Mouse (Mus musculus): ENCODE measurements around the gene Taok3.
A peak's percentile ranks its signal among the peaks of the same experiment; 100 is the strongest.
"Not testable (repeated sequence)": the region's sequence is repeated elsewhere in the genome, so short reads cannot be mapped to it uniquely, and the experiment has no call there.

Taok3 gene

GRCm38 (mm10) chr5:117264701-117265100 lies 144.8 kb downstream of the Taok3 start:
- DNase-seq (ENCODE audit: low spot score) = no peak

GRCm38 (mm10) chr5:117267913-117268312 lies 148.0 kb downstream of the Taok3 start:
- no peak for DNase-seq (ENCODE audit: low spot score)

GRCm38 (mm10) chr5:117268749-117269148 lies 148.8 kb downstream of the Taok3 start:
- DNase-seq (ENCODE audit: low spot score) = no peak

- DNase-seq (ENCODE audit: low spot score) = no peak
Observed at GRCm38 (mm10) chr5:117269395-117269794, 149.5 kb downstream of the Taok3 start.

- peak; percentile 57 for DNase-seq (ENCODE audit: low spot score)
Observed at GRCm38 (mm10) chr5:117271945-117272344, 152.0 kb downstream of the Taok3 start.

GRCm38 (mm10) chr5:117274817-117275216 lies 154.9 kb downstream of the Taok3 start:
- no peak for DNase-seq (ENCODE audit: low spot score)

- DNase-seq (ENCODE audit: low spot score) = no peak
Observed at GRCm38 (mm10) chr5:117277784-117278183, 157.9 kb downstream of the Taok3 start.

- DNase-seq (ENCODE audit: low spot score) = no peak
Observed at GRCm38 (mm10) chr5:117278809-117279668, 159.1 kb downstream of the Taok3 start.

- no peak for DNase-seq (ENCODE audit: low spot score)
Observed at GRCm38 (mm10) chr5:117279669-117280050, 159.7 kb downstream of the Taok3 start.

GRCm38 (mm10) chr5:117281536-117281935 lies 161.6 kb downstream of the Taok3 start:
- no peak for DNase-seq (ENCODE audit: low spot score)

GRCm38 (mm10) chr5:117282360-117282759 lies 162.4 kb downstream of the Taok3 start:
- DNase-seq (ENCODE audit: low spot score) = no peak

- DNase-seq (ENCODE audit: low spot score) = no peak
Observed at GRCm38 (mm10) chr5:117284029-117284428, 164.1 kb downstream of the Taok3 start.

GRCm38 (mm10) chr5:117284682-117285081 lies 164.8 kb downstream of the Taok3 start:
- no peak for DNase-seq (ENCODE audit: low spot score)

GRCm38 (mm10) chr5:117285266-117285665 lies 165.3 kb downstream of the Taok3 start:
- DNase-seq (ENCODE audit: low spot score) = no peak

GRCm38 (mm10) chr5:117286286-117286685 lies 166.4 kb downstream of the Taok3 start:
- no peak for DNase-seq (ENCODE audit: low spot score)

- peak; percentile 89 for DNase-seq (ENCODE audit: low spot score)
Observed at GRCm38 (mm10) chr5:117286831-117287822, 167.2 kb downstream of the Taok3 start, which contains the start of gene Pebp1. TSS of gene Pebp1 (minus strand) at chr5:117287625.

GRCm38 (mm10) chr5:117289646-117290045 lies 169.7 kb downstream of the Taok3 start:
- DNase-seq (ENCODE audit: low spot score) = no peak

- DNase-seq (ENCODE audit: low spot score) = no peak
Observed at GRCm38 (mm10) chr5:117290081-117290480, 170.2 kb downstream of the Taok3 start.

GRCm38 (mm10) chr5:117291312-117291711 lies 171.4 kb downstream of the Taok3 start:
- DNase-seq (ENCODE audit: low spot score) = no peak

- no peak for DNase-seq (ENCODE audit: low spot score)
Observed at GRCm38 (mm10) chr5:117292547-117292946, 172.6 kb downstream of the Taok3 start.

GRCm38 (mm10) chr5:117293776-117294175 lies 173.8 kb downstream of the Taok3 start:
- DNase-seq (ENCODE audit: low spot score) = not testable (repeated sequence)

- DNase-seq (ENCODE audit: low spot score) = no peak
Observed at GRCm38 (mm10) chr5:117295011-117295410, 175.1 kb downstream of the Taok3 start.

GRCm38 (mm10) chr5:117302899-117303298 lies 183.0 kb downstream of the Taok3 start:
- DNase-seq (ENCODE audit: low spot score) = no peak
